Mouse (Mus musculus) heart, embryonic 16.5 days (tissue): ENCODE data around the gene Vps29. TPM values are rescaled to one million over a fixed set of nuclear protein-coding genes. Genes with fewer than 3 reads are reported as not detected.

Experiments
- ATAC-seq: fragments of 200-750 bp; cut with Nextera tagmentation; replicated peaks from 2 replicates; pipeline ENCODE4 v1.8.0; 2017; ENCODE audit warnings: moderate number of reproducible peaks; ENCODE audit not compliant: insufficient read depth, low FRiP score; ENCODE audit errors: extremely low read depth
- H3K27ac ChIP-seq: fragments of 300-500 bp; sonication (generic); 2 replicates; pipeline ENCODE4 v1.5.1; 2014; ENCODE audit warnings: mild to moderate bottlenecking, low read length, control low read depth, moderate library complexity
- H3K27me3 ChIP-seq: fragments of 300-500 bp; sonication (generic); 2 replicates; pipeline ENCODE4 v1.6.1; 2014; ENCODE audit warnings: low read length, mixed read lengths; ENCODE audit not compliant: control insufficient read depth, insufficient read depth
- H3K36me3 ChIP-seq: fragments of 300-500 bp; sonication (generic); 2 replicates; pipeline ENCODE4 v1.6.1; 2014; ENCODE audit not compliant: control insufficient read depth, insufficient read depth
- H3K4me1 ChIP-seq: fragments of 300-500 bp; sonication (generic); 2 replicates; pipeline ENCODE4 v1.6.1; 2014; ENCODE audit warnings: low read length, mixed read lengths; ENCODE audit not compliant: control insufficient read depth, insufficient read depth
- H3K4me2 ChIP-seq: fragments of 300-500 bp; sonication (generic); 2 replicates; pipeline ENCODE4 v1.6.1; 2014; ENCODE audit warnings: low read depth, mild to moderate bottlenecking, control low read depth, low read length
- H3K4me3 ChIP-seq: fragments of 300-500 bp; sonication (generic); 2 replicates; pipeline ENCODE4 v1.5.1; 2014; ENCODE audit warnings: mild to moderate bottlenecking, control low read depth, low read length
- H3K9ac ChIP-seq: fragments of 300-500 bp; sonication (generic); 2 replicates; pipeline ENCODE4 v1.6.1; 2014; ENCODE audit warnings: low read length, control low read depth
- H3K9me3 ChIP-seq: fragments of 300-500 bp; sonication (generic); replicated peaks from 2 replicates; pipeline ENCODE4 v1.6.1; 2016; ENCODE audit warnings: low read length; ENCODE audit not compliant: control insufficient read depth
- WGBS: fragments of 180-500 bp; shearing (Covaris S2); extraction: QIAGEN DNeasy Blood & Tissue Kit; methylation state at CpG from one replicate; pipeline ENCODE4 v1.1.7; 2014; 5-methylcytosine and 5-hydroxymethylcytosine counted together
- polyA plus RNA-seq: library from polyadenylated mRNA; unstranded; fragments of >200 nt; fragmentation: Nextera tagmentation; extraction: Ambion mirVana; gene quantifications from 2 replicates; pipeline ENCODE4 v1.2.1, GENCODE M21; 2015

Vps29 gene
- polyA plus RNA-seq, 1 experiment from 2014 or later, result 198 TPM

DNA sequence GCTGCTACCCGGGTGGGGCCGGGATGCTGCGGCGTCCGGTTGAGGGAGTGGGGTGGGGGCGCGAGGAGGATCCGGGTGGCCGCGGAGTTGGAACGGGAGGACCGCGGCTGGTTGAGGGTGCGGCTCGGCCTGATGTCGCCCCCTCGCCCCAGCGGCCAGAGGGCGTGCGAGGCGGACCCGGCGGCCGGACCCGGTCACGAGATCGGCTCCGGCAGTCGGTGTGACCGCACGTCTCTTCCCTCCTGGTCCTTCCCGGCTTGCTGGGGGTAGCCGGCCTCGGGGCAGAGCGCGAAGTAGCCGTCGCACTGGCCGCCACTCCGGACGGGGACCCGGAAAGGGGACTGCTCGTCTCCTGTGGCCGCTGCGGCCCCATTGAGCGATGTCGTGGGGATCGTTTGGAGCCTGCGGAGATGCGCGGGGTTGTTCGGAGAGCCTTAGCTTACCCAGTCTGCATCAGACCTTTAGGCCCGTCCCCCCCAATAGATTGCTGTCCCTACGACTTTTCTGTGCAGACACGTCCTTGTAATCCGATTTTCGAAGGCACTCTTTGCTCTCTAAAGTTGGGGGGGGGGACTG lies 411 bp downstream of the Vps29 start:
- under 1% methylated on average over 57 of the region's 57 CpGs for WGBS

DNA sequence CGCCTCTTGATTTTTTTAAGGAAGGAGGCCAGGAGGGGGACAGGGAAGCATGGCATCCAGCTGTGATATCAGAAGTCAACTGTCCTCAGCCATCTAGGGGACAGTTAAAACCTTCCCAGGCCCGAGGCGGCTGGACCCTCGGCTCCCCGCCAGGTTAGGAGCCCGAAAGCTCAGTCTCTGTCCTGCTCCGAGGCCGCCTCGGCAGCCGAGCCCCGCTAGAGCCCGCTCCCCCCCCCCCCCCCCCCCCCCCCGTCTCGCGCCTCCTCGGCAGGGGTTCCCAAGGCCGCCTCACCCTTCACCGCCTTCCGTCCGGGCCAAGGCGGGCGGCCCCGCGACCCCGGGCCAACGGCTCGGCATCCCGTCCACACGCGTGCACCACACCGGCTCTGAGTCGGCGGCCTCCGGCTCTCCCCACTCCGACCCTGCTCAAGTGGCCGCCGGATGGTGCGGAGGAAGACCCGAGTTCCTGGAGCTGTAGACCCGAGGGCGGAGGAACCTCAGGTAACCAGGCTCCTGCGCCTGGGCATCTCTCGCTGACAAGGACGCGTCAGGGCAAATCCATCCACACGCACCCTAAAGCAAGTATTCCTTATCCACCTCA lies 17.5 kb downstream of the Vps29 start, which contains the start of gene Gpn3:
Gpn3 (plus strand) TSS at position 286 of the 601 bp plus-strand sequence.
- Histone ChIP-seq H3K27ac (peak within 1 kb of the TSS; percentile 97), H3K9ac (peak within 1 kb of the TSS; percentile 86), H3K4me2 (peak within 1 kb of the TSS; percentile 74), H3K36me3 (peaks cover 19% of the 10 kb centered on the region), H3K27me3 (no peaks in the 10 kb centered on the region), H3K4me1 (peaks cover 11% of the 10 kb centered on the region), H3K4me3 (peak within 1 kb of the TSS; percentile 91), H3K9me3 (no peaks in the 10 kb centered on the region)
- ATAC-seq, result peak; percentile 53
- under 1% methylated on average over 38 of the region's 46 CpGs for WGBS

More for the DNA sequence above, 411 bp downstream of the Vps29 start:
- 0 out of 2 replicates have a peak, but pooled peaks cover 2% of the 10 kb centered on the region for H3K4me1 ChIP-seq
- peak overlapping the region; percentile 87 for H3K9ac ChIP-seq
- ATAC-seq, result peak; percentile 75
- no peaks in the 10 kb centered on the region for H3K36me3 ChIP-seq
- H3K27ac ChIP-seq, result peak overlapping the region; percentile 83
- peak overlapping the region; percentile 73 for H3K4me2 ChIP-seq
- peak overlapping the region; percentile 83 for H3K4me3 ChIP-seq
- no peaks in the 10 kb centered on the region for H3K27me3 ChIP-seq
- no peaks in the 10 kb centered on the region for H3K9me3 ChIP-seq

DNA sequence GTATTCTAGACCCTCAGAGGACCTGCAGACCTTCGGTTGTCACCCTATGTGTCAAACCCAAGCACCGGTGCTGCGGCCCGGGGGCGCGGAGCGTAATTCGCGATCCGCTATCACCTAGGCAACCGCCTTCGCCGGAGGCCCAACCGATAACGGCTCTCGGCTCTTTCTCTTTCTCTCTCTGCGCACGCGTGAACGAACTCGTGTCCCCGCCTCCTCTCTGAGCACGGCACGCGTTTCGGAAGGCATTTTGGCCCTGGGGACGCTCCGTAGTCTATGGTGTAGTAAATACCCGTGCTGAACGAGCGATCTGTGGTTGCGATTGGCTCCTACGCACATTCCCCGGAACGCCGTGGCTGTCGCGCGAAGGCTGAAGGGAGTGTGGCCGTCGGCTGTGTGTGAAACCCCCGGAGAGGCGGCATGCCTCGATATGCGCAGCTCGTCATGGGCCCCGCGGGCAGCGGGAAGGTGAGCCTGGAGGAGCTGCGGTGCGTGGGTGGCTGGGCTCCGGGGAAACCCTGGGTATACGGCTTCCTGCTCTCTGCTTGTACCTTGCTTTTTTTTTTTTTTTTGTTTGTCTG lies 18.1 kb downstream of the Vps29 start, which contains the start of gene Fam216a:
Fam216a (minus strand) TSS at position 173 of the 578 bp plus-strand sequence.
- no peaks in the 10 kb centered on the region for H3K27me3 ChIP-seq
- under 1% methylated on average over 53 of the region's 53 CpGs for WGBS
- peak within 1 kb of the TSS; percentile 91 for H3K4me3 ChIP-seq
- H3K27ac ChIP-seq, result peak within 1 kb of the TSS; percentile 97
- H3K36me3 ChIP-seq, result peaks cover 13% of the 10 kb centered on the region
- no peaks in the 10 kb centered on the region for H3K9me3 ChIP-seq
- peak; percentile 96 for ATAC-seq
- H3K4me1 ChIP-seq, result peaks cover 11% of the 10 kb centered on the region
- H3K4me2 ChIP-seq, result peak within 1 kb of the TSS; percentile 74
- peak within 1 kb of the TSS; percentile 86 for H3K9ac ChIP-seq

DNA sequence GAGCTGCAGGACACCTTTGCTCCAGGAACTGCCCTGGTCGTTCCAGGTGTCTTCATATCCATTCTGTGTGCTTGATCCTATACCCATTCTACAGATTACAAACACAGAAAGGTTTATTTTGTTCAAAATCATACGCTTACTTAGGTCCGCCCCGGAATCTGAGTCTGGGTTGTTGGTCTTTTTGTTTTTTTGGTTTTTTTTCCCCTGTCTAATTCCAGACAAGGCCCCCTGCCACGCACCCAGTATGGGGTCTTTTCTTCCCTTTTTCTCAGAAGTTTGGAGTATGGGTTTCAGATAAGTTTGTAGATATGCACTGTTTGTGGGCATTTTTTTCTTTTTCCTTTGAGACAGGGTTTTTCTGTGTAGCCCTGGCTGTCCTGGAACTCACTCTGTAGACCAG lies 18.7 kb downstream of the Vps29 start:
- WGBS, result 6% methylated on average over 5 of the region's 5 CpGs
- H3K9ac ChIP-seq, result peak overlapping the region; percentile 79
- peak overlapping the region; percentile 74 for H3K4me2 ChIP-seq
- no peaks in the 10 kb centered on the region for H3K9me3 ChIP-seq
- peak overlapping the region; percentile 87 for H3K27ac ChIP-seq
- H3K27me3 ChIP-seq, result no peaks in the 10 kb centered on the region
- peak overlapping the region; percentile 91 for H3K4me3 ChIP-seq
- ATAC-seq, result no peak
- H3K36me3 ChIP-seq, result peaks cover 7% of the 10 kb centered on the region
- H3K4me1 ChIP-seq, result peaks cover 11% of the 10 kb centered on the region

DNA sequence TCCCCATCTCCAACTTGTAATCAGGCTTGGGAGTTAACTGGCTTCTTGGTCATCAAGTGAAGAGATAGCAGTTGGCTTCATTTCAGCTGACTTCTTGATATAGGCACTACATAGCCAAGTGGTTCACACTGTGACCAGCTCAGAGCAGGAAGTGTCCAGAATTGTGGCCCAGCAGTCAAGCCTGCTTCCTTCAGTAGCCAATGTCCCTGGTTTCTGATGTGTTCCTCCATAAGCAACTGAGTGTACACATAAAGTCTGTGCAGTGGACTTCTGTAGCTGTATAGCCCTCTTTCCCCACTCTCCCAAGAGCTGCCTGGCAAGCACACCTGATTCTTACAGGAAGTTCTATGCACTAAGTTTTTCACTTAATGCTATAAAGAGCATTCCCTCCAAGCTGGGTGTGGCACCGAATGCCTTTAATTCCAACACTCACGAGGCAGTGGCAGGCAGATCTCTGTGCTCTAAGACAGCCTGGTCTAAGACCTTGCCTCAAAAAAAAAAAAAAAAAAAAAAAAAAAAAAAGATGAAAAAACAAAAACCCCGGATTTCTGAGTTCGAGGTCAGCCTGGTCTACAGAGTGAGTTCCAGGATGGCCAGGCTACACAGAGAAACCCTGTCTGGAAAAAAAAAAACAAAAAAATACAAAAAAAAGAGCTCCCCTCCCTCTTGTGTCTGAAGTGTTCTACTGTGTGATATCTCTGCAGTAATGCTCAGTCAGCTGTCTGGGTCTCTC lies 23.1 kb downstream of the Vps29 start:
- 87% methylated on average over 4 of the region's 4 CpGs for WGBS
- ATAC-seq, result no peak
- H3K36me3 ChIP-seq, result peaks cover 14% of the 10 kb centered on the region

DNA sequence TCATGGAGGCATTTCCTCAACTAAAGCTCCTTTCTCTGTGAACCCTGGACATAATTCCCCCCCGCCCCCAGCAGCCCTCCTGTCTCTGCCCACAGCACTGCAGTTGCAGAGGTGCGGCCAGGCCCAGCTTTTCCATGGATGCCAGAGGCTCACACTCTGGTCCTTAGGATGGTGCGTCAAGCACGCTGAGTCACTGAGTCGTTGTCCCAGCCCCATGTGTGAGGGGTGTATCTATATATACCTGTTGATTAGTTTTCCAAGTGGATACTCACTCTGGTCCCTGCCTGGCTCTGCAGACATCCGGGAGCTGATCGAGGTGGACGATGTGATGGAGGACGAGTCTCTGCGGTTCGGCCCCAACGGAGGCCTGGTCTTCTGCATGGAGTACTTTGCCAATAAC lies 24.0 kb downstream of the Vps29 start:
- Histone ChIP-seq H3K27me3 (no peaks in the 10 kb centered on the region), H3K9ac (no peak overlapping the region), H3K27ac (no peak overlapping the region), H3K4me3 (no peak overlapping the region), H3K9me3 (no peaks in the 10 kb centered on the region), H3K4me1 (peaks cover 3% of the 10 kb centered on the region), H3K36me3 (peaks cover 17% of the 10 kb centered on the region), H3K4me2 (no peak overlapping the region)
- no peak for ATAC-seq
- 92% methylated on average over 12 of the region's 12 CpGs for WGBS

More for the DNA sequence above, 23.1 kb downstream of the Vps29 start:
- Histone ChIP-seq H3K4me3 (no peak overlapping the region), H3K4me2 (no peak overlapping the region), H3K4me1 (peaks cover 8% of the 10 kb centered on the region), H3K27me3 (no peaks in the 10 kb centered on the region), H3K9ac (no peak overlapping the region), H3K27ac (no peak overlapping the region), H3K9me3 (no peaks in the 10 kb centered on the region)

DNA sequence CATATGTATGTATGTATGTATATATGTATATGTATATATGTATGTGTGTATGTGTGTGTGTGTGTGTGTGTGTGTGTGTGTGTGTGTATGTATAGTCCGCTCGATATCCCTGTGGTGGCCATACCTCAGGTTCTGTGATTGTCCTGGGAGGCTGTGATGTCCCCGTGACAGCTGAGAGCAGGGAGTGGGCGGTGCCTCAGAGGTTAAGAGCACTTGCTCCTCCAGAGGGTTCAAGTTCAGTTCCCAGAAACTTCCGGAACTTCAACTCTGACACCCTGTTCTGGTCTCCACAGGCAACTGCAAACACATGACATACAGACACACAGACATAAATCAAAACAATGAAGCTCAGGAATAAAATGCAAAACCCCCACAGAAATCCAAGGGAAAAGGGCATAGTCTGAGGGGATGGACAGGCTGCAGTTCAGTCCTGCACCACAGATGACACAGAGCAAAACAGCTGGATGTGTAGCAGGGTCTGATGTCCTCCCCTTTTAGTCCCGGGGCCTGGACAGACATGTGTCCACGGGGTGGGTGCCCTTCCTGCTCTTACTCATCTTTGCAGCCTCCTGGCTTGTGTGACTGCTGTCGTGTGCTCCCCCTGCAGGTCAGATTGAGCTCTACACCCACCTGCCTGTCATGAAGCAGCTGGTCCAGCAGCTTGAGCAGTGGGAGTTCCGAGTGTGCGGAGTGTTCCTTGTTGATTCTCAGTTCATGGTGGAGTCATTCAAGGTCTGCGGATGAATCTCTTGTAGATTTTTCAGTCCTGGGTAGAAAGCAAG lies 25.4 kb downstream of the Vps29 start:
- peaks cover 17% of the 10 kb centered on the region for H3K36me3 ChIP-seq
- WGBS, result 53% methylated on average over 11 of the region's 11 CpGs
- H3K4me1 ChIP-seq, result no peaks in the 10 kb centered on the region
- no peaks in the 10 kb centered on the region for H3K27me3 ChIP-seq
- H3K9ac ChIP-seq, result no peak overlapping the region
- peak; percentile 63; the same call in 1 of the 2 replicates for ATAC-seq
- no peak overlapping the region for H3K27ac ChIP-seq
- H3K4me3 ChIP-seq, result no peak overlapping the region
- H3K9me3 ChIP-seq, result no peaks in the 10 kb centered on the region
- H3K4me2 ChIP-seq, result no peak overlapping the region

DNA sequence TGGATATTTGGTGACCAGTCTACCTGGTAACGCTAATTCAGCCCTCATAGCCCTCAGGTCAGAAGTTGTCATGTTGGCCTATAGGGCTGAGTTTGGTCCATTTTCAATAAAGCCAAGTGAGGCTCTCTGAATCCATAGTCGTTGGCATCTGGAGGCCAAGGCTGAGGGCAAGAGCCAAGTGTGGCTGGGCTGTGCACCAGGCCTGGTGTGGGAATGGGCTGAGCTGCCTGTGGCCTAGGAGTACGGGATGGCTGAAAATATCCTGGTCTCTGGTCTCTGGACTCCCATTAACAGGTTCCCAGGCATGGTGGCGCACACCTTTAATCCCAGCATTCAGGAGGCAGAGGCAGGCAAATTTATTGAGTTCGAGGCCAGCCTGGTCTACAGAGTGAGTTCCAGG lies 35.8 kb downstream of the Vps29 start:
- H3K27ac ChIP-seq, result no peak overlapping the region
- H3K4me2 ChIP-seq, result no peak overlapping the region
- no peak overlapping the region for H3K4me3 ChIP-seq
- H3K4me1 ChIP-seq, result peaks cover 9% of the 10 kb centered on the region
- no peaks in the 10 kb centered on the region for H3K9me3 ChIP-seq
- no peak for ATAC-seq
- H3K36me3 ChIP-seq, result no peaks in the 10 kb centered on the region
- WGBS, result 89% methylated on average over 5 of the region's 5 CpGs
- H3K27me3 ChIP-seq, result no peaks in the 10 kb centered on the region
- no peak overlapping the region for H3K9ac ChIP-seq
